Mouse (Mus musculus) neural tube, embryonic 12.5 days (tissue): ENCODE results near the gene Nup107. TPM values are rescaled to one million over a fixed set of nuclear protein-coding genes. Genes with fewer than 3 reads are reported as not detected.
A peak's percentile ranks its signal among the peaks of the same experiment; 100 is the strongest.
"Not testable (repeated sequence)": the region's sequence is repeated elsewhere in the genome, so short reads cannot be mapped to it uniquely, and the experiment has no call there.

Experiments used
- ATAC-seq: fragments of 200-750 bp; cut with Nextera tagmentation; 2 replicates; pipeline ENCODE4 v1.8.0; 2017; ENCODE audit warnings: low read depth, mild to moderate bottlenecking, moderate TSS enrichment, moderate library complexity; ENCODE audit not compliant: low FRiP score
- H3K27ac ChIP-seq: fragments of 300-500 bp; sonication (generic); 2 replicates; pipeline ENCODE4 v1.5.1; 2016
- H3K27me3 ChIP-seq: fragments of 300-500 bp; sonication (generic); replicated peaks from 2 replicates; pipeline ENCODE4 v1.6.1; 2016; ENCODE audit warnings: mild to moderate bottlenecking
- H3K36me3 ChIP-seq: fragments of 300-500 bp; sonication (generic); 2 replicates; pipeline ENCODE4 v1.6.1; 2016; ENCODE audit warnings: mild to moderate bottlenecking
- H3K4me1 ChIP-seq: fragments of 300-500 bp; sonication (generic); 2 replicates; pipeline ENCODE4 v1.6.1; 2016
- H3K4me2 ChIP-seq: fragments of 300-500 bp; sonication (generic); replicated peaks from 2 replicates; pipeline ENCODE4 v1.6.1; 2016; ENCODE audit warnings: mild to moderate bottlenecking
- H3K4me3 ChIP-seq: fragments of 300-500 bp; sonication (generic); 2 replicates; pipeline ENCODE4 v1.5.1; 2016
- H3K9ac ChIP-seq: fragments of 300-500 bp; sonication (generic); 2 replicates; pipeline ENCODE4 v1.6.1; 2016; ENCODE audit warnings: mild to moderate bottlenecking
- H3K9me3 ChIP-seq: fragments of 300-500 bp; sonication (generic); 2 replicates; pipeline ENCODE4 v1.6.1; 2016; ENCODE audit warnings: mild to moderate bottlenecking
- WGBS: fragments of 180-500 bp; shearing (Covaris S2); methylation state at CpG from one replicate; pipeline ENCODE4 v1.1.7; 2016; 5-methylcytosine and 5-hydroxymethylcytosine counted together
- polyA plus RNA-seq: library from polyadenylated mRNA; unstranded; fragments of >200 nt; fragmentation: Nextera tagmentation; extraction: Ambion mirVana; gene quantifications from 2 replicates; pipeline ENCODE4 v1.2.1, GENCODE M21; 2016

The Nup107 gene
- polyA plus RNA-seq, 1 experiment from 2014 or later, result 67.1 TPM

DNA sequence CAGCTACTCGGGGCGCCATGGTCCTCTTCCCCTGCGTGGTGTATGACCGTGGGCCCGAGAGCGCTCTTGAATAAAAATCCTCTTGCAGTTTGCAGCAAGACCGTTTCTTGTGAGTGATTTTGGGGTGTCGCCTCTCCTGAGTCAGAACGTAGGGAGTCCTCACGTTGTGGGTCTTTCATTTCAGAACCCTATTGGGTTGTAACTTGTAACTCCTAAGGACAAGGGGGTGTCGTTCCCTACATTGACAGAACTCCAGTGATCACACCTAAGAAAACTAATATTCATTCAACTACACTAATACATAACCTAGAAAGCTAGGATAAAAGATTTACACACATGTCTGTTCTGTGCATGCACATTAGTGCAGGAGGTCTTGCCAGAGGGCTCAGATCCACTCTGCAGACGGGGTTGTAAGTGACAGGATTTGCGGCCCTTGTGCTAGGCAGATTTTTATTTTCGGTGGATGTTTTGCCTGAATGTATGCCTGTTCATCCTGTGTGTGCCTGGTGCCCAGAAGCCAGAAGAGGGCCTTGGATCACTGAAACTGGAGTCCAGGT is 42.6 kb downstream of the Nup107 start:
- Histone ChIP-seq H3K4me1 (peaks cover 3% of the 10 kb centered on the region; the same call in 1 of the 2 replicates), H3K27ac (no peak overlapping the region), H3K27me3 (no peaks in the 10 kb centered on the region), H3K9me3 (no peaks in the 10 kb centered on the region), H3K36me3 (peaks cover 40% of the 10 kb centered on the region), H3K4me2 (no peak overlapping the region), H3K9ac (no peak overlapping the region), H3K4me3 (no peak overlapping the region)
- WGBS, result 94% methylated on average over 14 of the region's 14 CpGs
- no peak for ATAC-seq

GRCm38 (mm10) chr10:117749050-117749686 is 43.3 kb downstream of the Nup107 start:
- H3K27ac ChIP-seq, result no peak overlapping the region
- H3K27me3 ChIP-seq, result no peaks in the 10 kb centered on the region
- no peaks in the 10 kb centered on the region for H3K9me3 ChIP-seq
- WGBS, result 98% methylated on average over 10 of the region's 10 CpGs
- ATAC-seq, result no peak
- H3K4me3 ChIP-seq, result no peak overlapping the region
- H3K36me3 ChIP-seq, result peaks cover 33% of the 10 kb centered on the region
- H3K9ac ChIP-seq, result no peak overlapping the region
- H3K4me2 ChIP-seq, result no peak overlapping the region
- H3K4me1 ChIP-seq, result peaks cover 10% of the 10 kb centered on the region

DNA sequence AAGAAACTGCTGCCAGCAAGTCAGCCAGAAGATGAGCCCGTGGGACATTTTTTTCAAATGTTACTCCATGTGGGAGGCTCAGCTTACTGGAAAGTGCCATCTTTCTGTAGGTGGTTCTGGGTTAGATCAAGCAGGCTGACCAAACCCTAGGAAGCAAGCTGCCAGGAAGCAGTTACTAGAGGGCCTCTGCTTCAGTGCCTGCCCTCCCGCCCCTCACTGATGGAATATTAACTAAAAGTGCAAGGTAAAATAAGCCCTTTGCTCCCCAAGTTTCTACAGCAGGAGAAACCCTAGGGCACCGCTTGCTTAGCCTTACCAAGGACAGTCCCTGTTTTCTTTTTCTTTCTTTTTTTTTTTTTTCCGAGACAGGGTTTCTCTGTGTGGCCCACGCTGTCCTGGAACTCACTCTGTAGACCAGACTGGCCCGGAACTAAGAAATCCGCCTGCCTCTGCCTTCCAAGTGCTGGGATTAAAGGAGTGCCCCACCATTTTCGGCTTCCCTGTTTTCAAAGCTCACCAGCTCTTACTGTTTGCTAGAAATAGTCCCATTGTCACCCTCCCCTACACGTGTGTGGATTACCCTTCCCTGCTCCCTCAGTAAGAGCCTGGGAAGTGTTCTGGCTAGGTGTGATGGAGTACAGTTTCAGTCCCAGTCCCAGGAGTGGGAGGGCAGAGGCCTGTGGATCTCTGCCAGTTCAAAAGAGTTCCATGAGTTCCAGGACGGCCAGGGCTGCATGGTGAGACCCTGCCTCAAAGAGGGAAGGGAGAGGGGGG is 44.0 kb downstream of the Nup107 start:
- Histone ChIP-seq H3K9ac (no peak overlapping the region), H3K4me2 (no peak overlapping the region), H3K9me3 (no peaks in the 10 kb centered on the region), H3K27me3 (no peaks in the 10 kb centered on the region), H3K36me3 (peaks cover 38% of the 10 kb centered on the region), H3K4me1 (peaks cover 16% of the 10 kb centered on the region), H3K4me3 (no peak overlapping the region), H3K27ac (no peak overlapping the region)
- no peak for ATAC-seq
- WGBS, result 91% methylated on average over 10 of the region's 10 CpGs

DNA sequence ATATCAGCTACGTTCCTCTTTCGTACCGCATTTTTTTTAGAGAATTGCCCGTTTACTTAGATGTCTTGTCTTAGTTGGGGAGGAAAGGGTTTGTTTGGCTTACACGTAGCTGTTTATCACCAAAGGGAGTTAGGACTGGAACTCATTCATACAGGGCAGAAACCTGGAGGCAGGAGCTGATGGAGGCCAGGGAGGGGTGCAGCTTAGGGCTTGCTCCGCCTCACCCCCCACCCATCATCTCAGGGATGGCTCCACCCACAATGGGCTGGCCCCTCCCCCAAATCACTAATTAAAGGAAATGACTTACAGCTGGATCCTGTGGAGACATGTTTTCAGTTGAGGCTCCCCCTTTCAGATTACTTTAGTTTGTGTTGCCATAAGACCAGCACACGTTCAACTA is 44.8 kb downstream of the Nup107 start:
- Histone ChIP-seq H3K36me3 (peaks cover 35% of the 10 kb centered on the region), H3K4me3 (no peak overlapping the region), H3K4me2 (no peak overlapping the region), H3K9me3 (no peaks in the 10 kb centered on the region), H3K27me3 (no peaks in the 10 kb centered on the region), H3K27ac (no peak overlapping the region), H3K4me1 (peaks cover 18% of the 10 kb centered on the region), H3K9ac (no peak overlapping the region)
- no peak for ATAC-seq
- 91% methylated on average over 7 of the region's 7 CpGs for WGBS

GRCm38 (mm10) chr10:117746297-117746883 is 46.1 kb downstream of the Nup107 start, which contains the start of gene Slc35e3:
Gene Slc35e3, minus strand, starts transcription at chr10:117746365.
- H3K36me3 ChIP-seq, result peaks cover 31% of the 10 kb centered on the region
- H3K4me1 ChIP-seq, result peaks cover 18% of the 10 kb centered on the region
- 15% methylated on average over 43 of the region's 46 CpGs for WGBS
- peak within 1 kb of the TSS; percentile 57 for H3K9ac ChIP-seq
- H3K9me3 ChIP-seq, result no peaks in the 10 kb centered on the region
- peak within 1 kb of the TSS; percentile 52 for H3K4me3 ChIP-seq
- no peaks in the 10 kb centered on the region for H3K27me3 ChIP-seq
- H3K27ac ChIP-seq, result no peak within 1 kb of the TSS
- peak within 1 kb of the TSS; percentile 78 for H3K4me2 ChIP-seq
- peak; percentile 97 for ATAC-seq

DNA sequence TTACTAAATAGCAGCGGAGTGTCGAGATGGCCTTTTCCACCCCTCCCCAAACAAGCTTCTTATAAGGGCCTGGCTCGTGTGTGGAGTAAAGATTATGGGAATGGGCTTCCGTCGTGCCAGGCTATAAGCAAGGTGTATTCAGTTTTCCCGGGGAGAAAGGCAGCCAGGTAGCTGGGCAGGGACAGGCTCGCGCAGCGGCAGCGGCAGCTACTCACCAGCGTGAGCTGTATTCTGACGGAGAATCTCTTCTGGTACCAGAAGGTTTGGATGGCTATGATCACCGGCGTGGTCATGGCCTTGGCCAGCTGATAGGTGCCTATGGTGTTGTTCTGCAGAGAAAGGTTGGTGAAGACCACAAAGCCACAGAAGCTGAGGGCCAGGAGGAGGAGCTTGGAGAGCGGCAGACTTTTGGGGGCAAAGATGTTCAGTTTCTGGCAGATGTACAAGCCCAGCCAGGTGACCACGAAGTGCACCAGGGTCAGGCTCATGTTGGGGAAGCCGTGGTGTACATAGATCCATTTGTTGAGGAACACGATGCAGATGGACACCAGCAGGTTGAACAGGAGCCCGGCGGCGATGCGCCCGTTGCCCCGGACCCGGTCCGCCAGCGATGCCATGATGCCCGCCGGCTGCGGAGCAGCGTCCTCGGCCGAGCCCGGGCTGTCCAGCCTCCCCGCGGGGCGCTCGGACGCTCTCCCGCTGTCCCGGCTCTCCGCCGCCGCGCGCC is 46.8 kb downstream of the Nup107 start:
- H3K27ac ChIP-seq, H3K9me3 ChIP-seq, H3K27me3 ChIP-seq: not testable (repeated sequence)
- Histone ChIP-seq H3K4me2 (peak overlapping the region; percentile 78), H3K4me3 (peak overlapping the region; percentile 52), H3K36me3 (peaks cover 24% of the 10 kb centered on the region), H3K4me1 (peaks cover 18% of the 10 kb centered on the region), H3K9ac (peak overlapping the region; percentile 57)
- 1% methylated on average over 14 of the region's 46 CpGs for WGBS
- peak; percentile 58 for ATAC-seq

GRCm38 (mm10) chr10:117743917-117744316 is 48.6 kb downstream of the Nup107 start:
- 86% methylated on average over 4 of the region's 4 CpGs for WGBS
- H3K36me3 ChIP-seq, result peaks cover 29% of the 10 kb centered on the region
- peaks cover 18% of the 10 kb centered on the region for H3K4me1 ChIP-seq
- H3K27me3 ChIP-seq, result no peaks in the 10 kb centered on the region
- H3K9me3 ChIP-seq, result no peaks in the 10 kb centered on the region
- no peak overlapping the region for H3K27ac ChIP-seq
- H3K4me3 ChIP-seq, result no peak overlapping the region
- H3K9ac ChIP-seq, result 0 out of 2 replicates have a peak overlapping the region, but pooled peaks have one; percentile 13
- no peak for ATAC-seq
- H3K4me2 ChIP-seq, result peak overlapping the region; percentile 78; the same call in 1 of the 2 replicates

DNA sequence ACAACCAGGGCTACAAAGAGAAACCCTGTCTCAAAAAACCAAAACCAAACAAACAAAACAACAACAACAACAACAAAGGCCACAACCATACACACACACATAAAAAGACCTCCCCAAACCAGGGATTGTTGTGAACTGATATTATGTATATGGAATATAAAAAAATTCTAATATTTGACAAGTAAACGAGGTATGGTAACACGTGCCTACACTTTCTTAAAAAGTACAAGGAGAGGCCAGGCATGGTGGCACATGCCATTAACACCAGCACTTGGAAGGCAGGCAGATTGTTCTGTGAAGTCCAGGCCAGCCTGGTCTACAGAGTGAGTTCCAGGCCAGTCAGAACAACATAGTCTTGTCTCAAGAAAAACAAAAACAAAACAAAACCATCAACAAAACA is 49.3 kb downstream of the Nup107 start:
- H3K9me3 ChIP-seq, result no peaks in the 10 kb centered on the region
- no peak overlapping the region for H3K9ac ChIP-seq
- H3K36me3 ChIP-seq, result peaks cover 33% of the 10 kb centered on the region
- no peak overlapping the region for H3K27ac ChIP-seq
- no peak for ATAC-seq
- peaks cover 18% of the 10 kb centered on the region for H3K4me1 ChIP-seq
- H3K27me3 ChIP-seq, result no peaks in the 10 kb centered on the region
- H3K4me3 ChIP-seq, result no peak overlapping the region
- H3K4me2 ChIP-seq, result no peak overlapping the region
- 89% methylated on average over 2 of the region's 2 CpGs for WGBS

- no peak overlapping the region for H3K4me3 ChIP-seq
- H3K4me2 ChIP-seq, result no peak overlapping the region
- 92% methylated on average over 4 of the region's 4 CpGs for WGBS
- peaks cover 38% of the 10 kb centered on the region for H3K36me3 ChIP-seq
- no peak overlapping the region for H3K9ac ChIP-seq
- H3K9me3 ChIP-seq, result no peaks in the 10 kb centered on the region
- ATAC-seq, result no peak
- H3K27ac ChIP-seq, result no peak overlapping the region
- peaks cover 18% of the 10 kb centered on the region for H3K4me1 ChIP-seq
- no peaks in the 10 kb centered on the region for H3K27me3 ChIP-seq
Measured at GRCm38 (mm10) chr10:117742618-117743017, 49.9 kb downstream of the Nup107 start.

- Histone ChIP-seq H3K4me3 (no peak overlapping the region), H3K27ac (no peak overlapping the region), H3K27me3 (no peaks in the 10 kb centered on the region), H3K4me2 (no peak overlapping the region), H3K4me1 (peaks cover 18% of the 10 kb centered on the region), H3K9me3 (no peaks in the 10 kb centered on the region), H3K36me3 (peaks cover 45% of the 10 kb centered on the region), H3K9ac (no peak overlapping the region)
- 85% methylated on average over 15 of the region's 15 CpGs for WGBS
- no peak for ATAC-seq
Measured at GRCm38 (mm10) chr10:117741698-117742475, 50.6 kb downstream of the Nup107 start.

GRCm38 (mm10) chr10:117740921-117741320 is 51.6 kb downstream of the Nup107 start:
- H3K4me1 ChIP-seq, result peaks cover 18% of the 10 kb centered on the region
- H3K4me3 ChIP-seq, result no peak overlapping the region
- peaks cover 55% of the 10 kb centered on the region for H3K36me3 ChIP-seq
- no peaks in the 10 kb centered on the region for H3K9me3 ChIP-seq
- H3K27me3 ChIP-seq, result no peaks in the 10 kb centered on the region
- no peak overlapping the region for H3K9ac ChIP-seq
- no peak overlapping the region for H3K27ac ChIP-seq
- no peak for ATAC-seq
- H3K4me2 ChIP-seq, result no peak overlapping the region
- WGBS, result 89% methylated on average over 9 of the region's 9 CpGs
